Mouse (Mus musculus) testis, adult 2 months (tissue): Measurements from ENCODE around the gene Cbx2. TPM values are rescaled to one million over a fixed set of nuclear protein-coding genes. Genes with fewer than 3 reads are reported as not detected.
A peak's percentile ranks its signal among the peaks of the same experiment; 100 is the strongest.

Experiments used
- H3K27ac ChIP-seq: fragments of 200-500 bp; 2 replicates; pipeline ENCODE4 v1.5.1; 2012; ENCODE audit warnings: low read depth, low read length; ENCODE audit not compliant: control insufficient read depth, insufficient read depth
- H3K27me3 ChIP-seq: fragments of 200-500 bp; 2 replicates; pipeline ENCODE4 v1.6.1; 2012; ENCODE audit warnings: mild to moderate bottlenecking, low read length, moderate library complexity; ENCODE audit not compliant: control insufficient read depth, insufficient read depth
- H3K36me3 ChIP-seq: fragments of 200-500 bp; 2 replicates; pipeline ENCODE4 v1.6.1; 2012; ENCODE audit warnings: mild to moderate bottlenecking, low read length; ENCODE audit not compliant: control insufficient read depth, insufficient read depth
- H3K4me1 ChIP-seq: fragments of 200-500 bp; 2 replicates; pipeline ENCODE4 v1.6.1; 2012; ENCODE audit warnings: low read length; ENCODE audit not compliant: control insufficient read depth, insufficient read depth
- H3K4me3 ChIP-seq: fragments of 200-500 bp; 2 replicates; pipeline ENCODE4 v1.5.1; 2012; ENCODE audit warnings: low read depth, mild to moderate bottlenecking, low read length, moderate library complexity, mixed read lengths; ENCODE audit not compliant: control insufficient read depth
- CTCF ChIP-seq: fragments of 200-500 bp; IDR thresholded peaks from 2 replicates; pipeline ENCODE4 v1.5.1; 2012; ENCODE audit warnings: low read depth, mild to moderate bottlenecking, inconsistent platforms, low read length, moderate library complexity; ENCODE audit not compliant: control insufficient read depth, insufficient read depth, insufficient replicate concordance
- POLR2A ChIP-seq: fragments of 200-500 bp; IDR thresholded peaks from 2 replicates; pipeline ENCODE4 v1.6.1; 2012; ENCODE audit warnings: low read depth, mild to moderate bottlenecking, inconsistent platforms, low read length, moderate library complexity; ENCODE audit not compliant: control insufficient read depth
- polyA plus RNA-seq: library from polyadenylated mRNA; depleted of rRNA; stranded (reverse); fragments of >200 nt; gene quantifications from 2 replicates; pipeline ENCODE4 v1.2.3, GENCODE M21; 2012

The Cbx2 gene
- polyA plus RNA-seq, 1 experiment: 2.3 TPM

GRCm38 (mm10) chr11:119044551-119045337, 22.0 kb downstream of the Cbx2 start:
- H3K4me1 ChIP-seq: peaks cover 42% of the 10 kb centered on the region
- H3K36me3 ChIP-seq: no peaks in the 10 kb centered on the region
- H3K27me3 ChIP-seq: peaks cover 5% of the 10 kb centered on the region
- H3K27ac ChIP-seq: no peak overlapping the region
- no peak overlapping the region for H3K4me3 ChIP-seq
- TF ChIP-seq CTCF: no peak
- no peak for TF ChIP-seq POLR2A

GRCm38 (mm10) chr11:119046601-119047245, 24.0 kb downstream of the Cbx2 start:
- H3K27me3 ChIP-seq: peaks cover 5% of the 10 kb centered on the region
- peaks cover 28% of the 10 kb centered on the region for H3K4me1 ChIP-seq
- H3K4me3 ChIP-seq: peak overlapping the region; percentile 57
- TF ChIP-seq CTCF (no peak), POLR2A (no peak)
- H3K36me3 ChIP-seq: no peaks in the 10 kb centered on the region
- H3K27ac ChIP-seq: no peak overlapping the region

DNA sequence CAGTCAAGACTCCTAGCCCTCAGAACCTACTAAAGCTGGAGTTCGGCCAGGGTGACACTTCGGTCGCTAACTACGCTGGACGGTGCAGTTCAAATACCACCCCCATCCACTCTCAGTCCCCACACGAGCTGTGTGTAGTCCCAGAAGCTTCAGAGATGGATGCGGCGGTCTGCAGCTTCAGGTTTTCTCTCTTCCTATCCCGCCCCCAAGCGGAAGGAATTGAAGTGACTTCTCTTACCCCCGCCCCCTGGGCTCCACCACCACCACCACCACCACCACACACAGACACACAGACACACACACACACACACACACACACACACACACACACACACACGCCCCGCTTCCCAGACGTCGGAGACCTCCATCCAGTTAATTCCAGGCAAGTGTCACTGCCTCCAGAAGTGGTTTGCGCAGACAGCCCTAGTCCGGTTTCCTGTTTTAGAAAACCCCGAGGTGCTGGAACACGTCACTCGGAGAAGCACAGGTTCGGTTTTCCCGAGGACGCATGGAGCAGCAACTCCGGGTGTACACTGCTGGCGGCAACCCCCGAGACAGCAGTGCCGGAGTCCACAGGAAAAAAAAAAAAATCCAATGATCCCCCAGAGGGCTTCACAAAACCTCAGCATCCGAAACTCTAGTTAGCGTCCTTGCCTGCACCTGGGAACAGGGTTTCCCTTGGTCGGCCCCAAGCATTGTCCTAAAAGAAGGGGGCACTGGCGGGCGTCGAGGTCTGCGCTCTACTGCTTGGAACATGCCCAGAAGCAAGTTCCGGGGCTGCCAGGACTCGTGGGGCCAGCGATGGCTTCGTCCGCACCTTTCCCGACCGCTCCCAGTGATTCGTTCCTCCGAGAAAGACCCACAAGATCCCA, 24.7 kb downstream of the Cbx2 start:
- H3K4me1 ChIP-seq: peaks cover 24% of the 10 kb centered on the region
- H3K27me3 ChIP-seq: peaks cover 5% of the 10 kb centered on the region; the same call in 1 of the 2 replicates

DNA sequence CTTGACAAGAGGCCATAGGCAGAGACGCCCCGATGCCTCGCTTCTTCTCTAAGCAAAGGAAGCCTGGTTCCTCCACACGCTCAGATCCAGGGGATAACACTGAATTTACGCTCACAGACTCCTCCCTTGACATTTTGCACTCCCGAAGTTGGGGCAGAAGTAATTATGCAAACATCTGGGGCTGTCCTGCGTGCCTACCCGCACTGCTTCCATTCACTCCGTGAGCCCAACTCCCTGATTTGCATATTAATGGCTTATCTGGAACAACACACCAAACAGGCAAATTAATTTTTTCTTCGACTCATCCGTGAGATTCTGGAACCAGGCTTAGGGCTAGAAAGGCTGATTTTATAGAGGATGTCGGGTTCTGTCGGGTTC, 25.4 kb downstream of the Cbx2 start:
- Histone ChIP-seq H3K4me3 (no peak overlapping the region), H3K36me3 (no peaks in the 10 kb centered on the region), H3K27ac (no peak overlapping the region), H3K4me1 (peaks cover 28% of the 10 kb centered on the region), H3K27me3 (0 out of 2 replicates have a peak, but pooled peaks cover 2% of the 10 kb centered on the region)
- TF ChIP-seq CTCF (no peak), POLR2A (no peak)

More for the DNA sequence above, 24.7 kb downstream of the Cbx2 start:
- Histone ChIP-seq H3K27ac (no peak overlapping the region), H3K36me3 (no peaks in the 10 kb centered on the region), H3K4me3 (peak overlapping the region; percentile 16)
- TF ChIP-seq CTCF (no peak), POLR2A (no peak)

DNA sequence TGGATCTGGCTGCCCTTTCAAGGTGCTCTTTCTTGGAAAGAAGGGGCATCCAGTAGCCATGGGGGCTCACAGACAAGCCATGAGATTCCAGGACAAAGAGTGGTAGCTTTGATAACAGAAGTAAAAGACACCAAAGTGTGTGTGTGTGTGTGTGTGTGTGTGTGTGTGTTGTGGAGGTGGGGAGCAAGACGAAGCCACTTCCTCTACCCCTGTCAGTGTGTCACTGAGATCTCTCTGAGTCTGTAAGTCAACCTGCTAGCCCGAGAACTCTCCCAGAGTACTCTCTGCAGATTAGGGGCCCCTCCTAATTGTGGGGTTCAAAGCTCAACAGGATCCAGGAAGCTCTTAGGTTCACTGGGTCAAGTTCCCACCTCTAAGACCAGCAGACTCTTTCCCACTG, 27.6 kb downstream of the Cbx2 start:
- peaks cover 5% of the 10 kb centered on the region; the same call in 1 of the 2 replicates for H3K27me3 ChIP-seq
- no peak overlapping the region for H3K4me3 ChIP-seq
- H3K4me1 ChIP-seq: peaks cover 35% of the 10 kb centered on the region
- H3K36me3 ChIP-seq: no peaks in the 10 kb centered on the region
- TF ChIP-seq CTCF: no peak
- no peak for TF ChIP-seq POLR2A
- H3K27ac ChIP-seq: no peak overlapping the region

DNA sequence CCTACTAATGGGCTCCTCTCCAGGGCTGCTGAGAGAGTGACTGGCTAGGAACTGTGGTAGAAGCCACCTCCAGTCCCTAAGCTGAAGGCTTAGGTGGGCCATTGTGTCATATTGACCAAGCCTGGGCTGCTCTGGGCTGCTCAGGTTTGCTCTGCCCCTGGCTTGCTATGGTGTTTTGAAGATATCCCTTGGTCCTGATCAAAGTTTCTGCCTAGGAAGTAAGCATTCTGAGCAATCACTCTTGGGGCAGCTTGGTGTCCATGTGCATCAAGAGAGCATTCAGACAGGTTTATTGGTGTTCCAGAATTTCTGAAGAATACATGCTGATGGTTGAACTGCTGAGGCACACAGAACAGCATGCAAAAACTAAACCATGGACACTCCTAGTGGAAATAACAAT, 28.7 kb downstream of the Cbx2 start:
- Histone ChIP-seq H3K4me3 (no peak overlapping the region), H3K27ac (no peak overlapping the region), H3K36me3 (no peaks in the 10 kb centered on the region), H3K27me3 (peaks cover 5% of the 10 kb centered on the region; the same call in 1 of the 2 replicates), H3K4me1 (peaks cover 37% of the 10 kb centered on the region)
- no peak for TF ChIP-seq CTCF
- TF ChIP-seq POLR2A: no peak
